Mouse (Mus musculus) liver, embryonic 14.5 days (tissue): ENCODE results near the gene Nav2. TPM values are rescaled to one million over a fixed set of nuclear protein-coding genes. Genes with fewer than 3 reads are reported as not detected.

Source experiments
- ATAC-seq: fragments of 200-750 bp; cut with Nextera tagmentation; 2 replicates; pipeline ENCODE4 v1.8.0; 2017; ENCODE audit warnings: moderate number of reproducible peaks, mild to moderate bottlenecking, moderate library complexity; ENCODE audit not compliant: insufficient read depth
- DNase-seq, 3 experiments: peaks; one replicate each; pipeline ENCODE4 v3.0.0-alpha.2; 2012 to 2013; ENCODE audit warnings: low read depth in 3 of 3, low spot score in 3 of 3
- H3K27ac ChIP-seq: fragments of 300-500 bp; sonication (generic); 2 replicates; pipeline ENCODE4 v1.5.1; 2014; ENCODE audit warnings: moderate library complexity, mild to moderate bottlenecking, control low read depth, inconsistent platforms
- H3K27me3 ChIP-seq: fragments of 300-500 bp; sonication (generic); 2 replicates; pipeline ENCODE4 v1.6.1; 2014; ENCODE audit warnings: mild to moderate bottlenecking, low read length, moderate library complexity; ENCODE audit not compliant: control insufficient read depth, insufficient read depth
- H3K36me3 ChIP-seq: fragments of 300-500 bp; sonication (generic); replicated peaks from 2 replicates; pipeline ENCODE4 v1.6.1; 2014; ENCODE audit warnings: low read depth; ENCODE audit not compliant: control insufficient read depth, insufficient read depth
- H3K4me1 ChIP-seq, 2 experiments: fragments of 200-500 bp in 1 of 2; fragments of 300-500 bp in 1 of 2; sonication (generic) in 1 of 2; replicated peaks; 2 replicates each; pipeline ENCODE4 v1.6.1; 2012 to 2014; ENCODE audit warnings: antibody characterized with exemption in 1 of 2, inconsistent platforms in 1 of 2, low read length in 1 of 2; ENCODE audit not compliant: control insufficient read depth in 2 of 2, insufficient read depth in 2 of 2
- H3K4me2 ChIP-seq: fragments of 300-500 bp; sonication (generic); 2 replicates; pipeline ENCODE4 v1.6.1; 2014; ENCODE audit warnings: low read depth, mild to moderate bottlenecking, control low read depth, moderate library complexity
- H3K4me3 ChIP-seq, 2 experiments: fragments of 200-500 bp in 1 of 2; fragments of 300-500 bp in 1 of 2; sonication (generic) in 1 of 2; 2 replicates each; pipeline ENCODE4 v1.5.1; 2012 to 2014; ENCODE audit warnings: low read depth in 2 of 2, low read length in 2 of 2, mild to moderate bottlenecking in 2 of 2, control low read depth in 1 of 2, inconsistent platforms in 1 of 2, moderate library complexity in 1 of 2; ENCODE audit not compliant: insufficient read depth in 1 of 2
- H3K9ac ChIP-seq: fragments of 300-500 bp; sonication (generic); replicated peaks from 2 replicates; pipeline ENCODE4 v1.6.1; 2014; ENCODE audit warnings: mild to moderate bottlenecking, control low read depth, moderate library complexity
- H3K9me3 ChIP-seq: fragments of 300-500 bp; sonication (generic); 2 replicates; pipeline ENCODE4 v1.6.1; 2016; ENCODE audit warnings: low read length, mixed read lengths; ENCODE audit not compliant: control insufficient read depth
- CTCF ChIP-seq: IDR thresholded peaks from 2 replicates; pipeline ENCODE4 v1.5.1; 2016; ENCODE audit warnings: antibody characterized with exemption, low read depth, control low read depth
- EP300 ChIP-seq: IDR thresholded peaks from 2 replicates; pipeline ENCODE4 v1.6.1; 2016; ENCODE audit warnings: antibody characterized with exemption, low read depth
- WGBS: fragments of 180-500 bp; shearing (Covaris S2); extraction: QIAGEN DNeasy Blood & Tissue Kit; methylation state at CpG from one replicate; pipeline ENCODE4 v1.1.7; 2014; ENCODE audit not compliant: insufficient replicate concordance; 5-methylcytosine and 5-hydroxymethylcytosine counted together
- polyA plus RNA-seq, 2 experiments: library from polyadenylated mRNA; depleted of rRNA in 1 of 2; stranded (reverse) in 1 of 2; unstranded in 1 of 2; fragments of >200 nt; fragmentation: Nextera tagmentation in 1 of 2; extraction: Ambion mirVana in 1 of 2; gene quantifications; 2 replicates each; pipeline versions ENCODE4 v1.2.1 to v1.2.3; 2012 to 2014

Gene Nav2
- polyA plus RNA-seq, 2 experiments = 1.5 to 1.6 TPM

- no peaks in the 10 kb centered on the region for H3K4me1 ChIP-seq
- no peaks in the 10 kb centered on the region for H3K9me3 ChIP-seq
- TF ChIP-seq EP300 = no peak
- no peak for TF ChIP-seq CTCF
- H3K4me3 ChIP-seq = no peak overlapping the region
- H3K9ac ChIP-seq = no peak overlapping the region
- H3K27ac ChIP-seq = no peak overlapping the region
- WGBS = 66% methylated on average over 5 of the region's 5 CpGs
- H3K36me3 ChIP-seq = no peaks in the 10 kb centered on the region
- H3K4me2 ChIP-seq = no peak overlapping the region
- H3K27me3 ChIP-seq = no peaks in the 10 kb centered on the region
- ATAC-seq = no peak
- no peak for DNase-seq
These were observed 118.0 kb downstream of the Nav2 start for GRCm38 (mm10) chr7:49026466-49026865.

- no peak for ATAC-seq
- WGBS = 41% methylated on average over 10 of the region's 10 CpGs
- DNase-seq = no peak
These were observed 120.9 kb downstream of the Nav2 start for GRCm38 (mm10) chr7:49029282-49030012.

GRCm38 (mm10) chr7:49032216-49032615 lies 123.7 kb downstream of the Nav2 start:
- ATAC-seq (no peak), DNase-seq (no peak)
- Histone ChIP-seq H3K4me2 (no peak overlapping the region), H3K9me3 (no peaks in the 10 kb centered on the region), H3K27ac (no peak overlapping the region), H3K9ac (no peak overlapping the region), H3K4me1 (no peaks in the 10 kb centered on the region), H3K27me3 (no peaks in the 10 kb centered on the region), H3K4me3 (no peak overlapping the region), H3K36me3 (no peaks in the 10 kb centered on the region)
- 50% methylated on average over 4 of the region's 4 CpGs for WGBS
- TF ChIP-seq EP300 (no peak), CTCF (no peak)

More at GRCm38 (mm10) chr7:49029282-49030012, 120.9 kb downstream of the Nav2 start:
- H3K27ac ChIP-seq = no peak overlapping the region
- no peak overlapping the region for H3K4me3 ChIP-seq
- H3K27me3 ChIP-seq = no peaks in the 10 kb centered on the region
- no peaks in the 10 kb centered on the region for H3K4me1 ChIP-seq
- H3K4me2 ChIP-seq = no peak overlapping the region
- H3K9ac ChIP-seq = no peak overlapping the region
- no peaks in the 10 kb centered on the region for H3K9me3 ChIP-seq
- TF ChIP-seq EP300 (no peak), CTCF (no peak)
- H3K36me3 ChIP-seq = no peaks in the 10 kb centered on the region

GRCm38 (mm10) chr7:49034253-49034652 lies 125.7 kb downstream of the Nav2 start:
- Histone ChIP-seq H3K27me3 (no peaks in the 10 kb centered on the region), H3K4me2 (no peak overlapping the region), H3K36me3 (no peaks in the 10 kb centered on the region), H3K9ac (no peak overlapping the region), H3K4me3 (no peak overlapping the region), H3K9me3 (no peaks in the 10 kb centered on the region), H3K27ac (no peak overlapping the region), H3K4me1 (no peaks in the 10 kb centered on the region)
- no peak for TF ChIP-seq EP300
- no peak for TF ChIP-seq CTCF
- no peak for ATAC-seq
- DNase-seq = no peak
- 67% methylated on average over 2 of the region's 2 CpGs for WGBS

- H3K9me3 ChIP-seq = no peaks in the 10 kb centered on the region
- DNase-seq (no peak), ATAC-seq (no peak)
- TF ChIP-seq EP300 (no peak), CTCF (no peak)
- no peaks in the 10 kb centered on the region for H3K36me3 ChIP-seq
- H3K4me1 ChIP-seq = no peaks in the 10 kb centered on the region
- H3K9ac ChIP-seq = no peak overlapping the region
- WGBS = 67% methylated on average over 8 of the region's 8 CpGs
- H3K27ac ChIP-seq = no peak overlapping the region
- no peak overlapping the region for H3K4me2 ChIP-seq
- H3K27me3 ChIP-seq = no peaks in the 10 kb centered on the region
- H3K4me3 ChIP-seq = no peak overlapping the region
These were observed 131.6 kb downstream of the Nav2 start for GRCm38 (mm10) chr7:49040163-49040562.
